Mouse (Mus musculus) MEL-GATA-1-ER (cell line): Measurements from ENCODE around the gene Cntnap1.
A peak's percentile ranks its signal among the peaks of the same experiment; 100 is the strongest.

Source experiments
- DNase-seq: peaks from one replicate; pipeline ENCODE4 v3.0.0-alpha.2; 2012; ENCODE audit warnings: low read depth; ENCODE audit errors: extremely low read depth

The Cntnap1 gene

GRCm38 (mm10) chr11:101185441-101185840 lies 15.1 kb downstream of the Cntnap1 start:
- DNase-seq = no peak

- no peak for DNase-seq
These were observed 16.4 kb downstream of the Cntnap1 start for GRCm38 (mm10) chr11:101186526-101187247.

- no peak for DNase-seq
These were observed 17.2 kb downstream of the Cntnap1 start for GRCm38 (mm10) chr11:101187541-101187940.

- no peak for DNase-seq
These were observed 18.0 kb downstream of the Cntnap1 start for GRCm38 (mm10) chr11:101188166-101188805.

GRCm38 (mm10) chr11:101189495-101190180 lies 19.3 kb downstream of the Cntnap1 start:
- DNase-seq = peak; percentile 86

- no peak for DNase-seq
These were observed 20.0 kb downstream of the Cntnap1 start for GRCm38 (mm10) chr11:101190181-101190912.

GRCm38 (mm10) chr11:101190913-101191907 lies 20.9 kb downstream of the Cntnap1 start:
- DNase-seq = peak; percentile 7

- DNase-seq = no peak
These were observed 21.7 kb downstream of the Cntnap1 start for GRCm38 (mm10) chr11:101191919-101192470.

GRCm38 (mm10) chr11:101192646-101193045 lies 22.3 kb downstream of the Cntnap1 start:
- no peak for DNase-seq

GRCm38 (mm10) chr11:101193076-101193475 lies 22.8 kb downstream of the Cntnap1 start:
- no peak for DNase-seq

GRCm38 (mm10) chr11:101194137-101194536 lies 23.8 kb downstream of the Cntnap1 start:
- DNase-seq = no peak

GRCm38 (mm10) chr11:101194643-101195042 lies 24.3 kb downstream of the Cntnap1 start:
- no peak for DNase-seq

GRCm38 (mm10) chr11:101195101-101195500 lies 24.8 kb downstream of the Cntnap1 start:
- DNase-seq = no peak

GRCm38 (mm10) chr11:101195571-101195970 lies 25.2 kb downstream of the Cntnap1 start:
- DNase-seq = no peak

GRCm38 (mm10) chr11:101196175-101196574 lies 25.9 kb downstream of the Cntnap1 start:
- no peak for DNase-seq

- DNase-seq = no peak
These were observed 29.2 kb downstream of the Cntnap1 start for GRCm38 (mm10) chr11:101199555-101199954.

GRCm38 (mm10) chr11:101200986-101201385 lies 30.7 kb downstream of the Cntnap1 start:
- DNase-seq = no peak

- peak; percentile 60 for DNase-seq
These were observed 41.6 kb downstream of the Cntnap1 start for GRCm38 (mm10) chr11:101211970-101212369.

- DNase-seq = no peak
These were observed 46.6 kb downstream of the Cntnap1 start for GRCm38 (mm10) chr11:101216936-101217335.

- no peak for DNase-seq
These were observed 48.2 kb downstream of the Cntnap1 start for GRCm38 (mm10) chr11:101218436-101219055.
